Mouse (Mus musculus) cerebral cortex, adult 2 months (tissue): Measurements from ENCODE around the gene Creg2.

Experiments
- WGBS: fragments of 180-500 bp; shearing (Covaris S2); methylation state at CpG from one replicate; pipeline ENCODE4 v1.1.7; 2018; 5-methylcytosine and 5-hydroxymethylcytosine counted together

Creg2 gene

DNA sequence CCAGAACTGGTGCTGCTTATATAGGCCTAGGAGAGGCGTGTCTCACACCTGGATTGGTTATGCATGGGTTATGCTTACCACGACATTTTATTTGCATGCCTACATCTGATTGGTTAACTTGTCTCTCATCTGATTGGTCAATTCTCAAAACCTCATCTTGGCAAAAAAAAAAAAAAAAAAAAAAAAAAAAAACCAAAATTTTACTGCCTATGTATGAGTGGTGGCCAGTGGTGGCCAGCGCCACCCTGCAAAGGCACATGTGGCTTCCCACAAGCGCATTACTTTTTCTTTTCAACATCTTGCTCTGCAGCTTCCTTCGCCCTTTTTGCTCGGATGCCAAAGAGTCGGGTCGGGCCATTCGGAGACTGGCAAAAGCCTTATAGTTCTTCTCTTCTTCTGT is 54.1 kb downstream of the Creg2 start:
- WGBS: 92% methylated on average over 9 of the region's 9 CpGs

DNA sequence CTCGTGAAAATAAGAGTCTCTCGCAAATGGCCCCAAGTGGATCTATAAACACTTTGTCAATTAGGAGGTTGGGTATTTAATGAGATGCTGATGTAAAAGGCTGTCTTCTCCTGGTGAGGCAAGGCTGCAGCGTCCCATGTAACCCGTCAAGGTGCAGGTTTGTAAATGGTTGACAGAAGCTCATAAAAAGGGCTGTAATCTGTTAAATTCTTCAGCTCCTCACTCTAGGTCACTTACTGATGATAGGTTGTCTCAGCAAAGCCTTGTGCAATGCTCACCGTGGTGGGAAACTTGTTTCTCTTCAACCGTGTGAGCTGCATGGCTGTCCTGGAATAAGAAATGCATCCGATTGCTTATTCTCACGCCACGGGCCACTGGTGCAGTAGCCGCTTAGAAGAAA is 57.4 kb downstream of the Creg2 start:
- 87% methylated on average over 10 of the region's 10 CpGs for WGBS

DNA sequence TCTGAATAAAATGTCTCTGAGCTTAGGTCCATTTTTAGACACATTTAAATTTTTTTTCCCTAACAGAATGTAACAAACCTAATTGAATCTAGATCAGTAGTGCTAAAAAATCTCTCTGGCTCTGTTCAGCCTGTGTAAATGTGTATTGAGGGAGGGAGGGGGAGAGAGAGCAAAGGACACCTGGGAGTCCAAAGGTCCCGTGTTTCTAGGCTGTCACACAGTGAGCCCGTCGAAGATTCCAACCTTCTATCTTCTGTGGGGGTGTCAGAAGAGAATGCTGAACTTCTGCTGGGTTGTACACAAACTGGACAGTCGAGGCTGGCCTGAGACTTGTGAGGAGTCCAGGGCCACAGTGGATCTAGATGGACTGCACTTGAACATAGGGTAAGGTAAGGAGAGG is 59.2 kb downstream of the Creg2 start:
- WGBS: 82% methylated on average over 4 of the region's 4 CpGs

DNA sequence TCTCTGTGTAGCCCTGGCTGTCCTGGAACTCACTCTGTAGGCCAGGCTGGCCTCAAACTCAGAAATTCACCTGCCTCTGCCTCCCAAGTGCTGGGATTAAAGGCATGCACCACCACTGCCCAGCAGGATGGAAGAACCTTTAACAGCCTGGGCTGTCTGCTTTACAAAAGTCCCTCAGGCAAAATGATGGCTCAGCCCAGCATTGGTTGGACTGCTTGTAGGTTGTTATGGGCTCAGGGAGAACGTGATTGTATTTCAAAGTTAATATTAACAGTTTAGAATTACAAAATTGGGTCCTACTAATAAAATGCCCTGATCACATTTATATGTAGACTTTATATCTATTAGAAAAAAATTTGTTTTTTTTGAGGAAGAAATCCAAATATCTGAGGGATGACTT is 59.7 kb downstream of the Creg2 start:
- 73% methylated on average over 1 of the region's 1 CpGs for WGBS

DNA sequence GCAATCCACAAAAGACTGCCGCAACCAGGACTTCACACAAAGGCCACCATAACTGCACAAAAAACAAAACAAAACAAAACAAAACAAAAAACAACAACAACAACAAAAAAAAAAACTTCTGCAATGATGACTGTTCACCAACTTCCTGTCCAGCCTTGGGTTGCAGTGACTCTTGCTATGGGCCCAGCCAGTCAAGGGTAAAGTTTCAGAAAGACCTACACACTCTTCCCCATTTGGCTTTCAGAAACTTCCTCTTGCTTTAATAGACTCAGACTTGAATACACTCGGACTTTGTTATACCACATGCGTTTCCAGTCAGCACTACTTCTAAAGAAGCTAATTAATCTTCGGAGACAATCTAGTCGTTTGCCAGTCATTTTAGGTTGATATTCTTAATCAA is 61.1 kb downstream of the Creg2 start:
- WGBS: 69% methylated on average over 5 of the region's 5 CpGs

DNA sequence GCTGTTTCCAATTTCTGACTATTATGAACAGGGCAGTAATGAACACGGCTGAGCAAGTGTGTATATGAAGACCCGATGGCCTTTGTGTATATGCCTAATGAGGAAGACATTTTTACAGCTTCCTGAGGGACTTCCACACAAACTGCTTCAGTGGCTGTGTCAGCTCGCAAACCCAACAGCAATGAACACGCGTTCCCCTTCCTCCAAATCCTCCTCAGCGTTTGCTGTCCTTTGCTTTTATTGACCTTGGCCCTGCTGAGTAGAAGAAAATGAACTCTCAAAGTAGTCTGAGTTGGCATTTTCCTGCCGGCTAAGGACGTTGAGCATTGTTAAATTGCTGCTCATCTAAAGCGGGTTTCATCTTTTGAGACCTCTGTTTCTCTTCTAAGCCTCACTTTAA is 65.9 kb downstream of the Creg2 start:
- 79% methylated on average over 9 of the region's 9 CpGs for WGBS

DNA sequence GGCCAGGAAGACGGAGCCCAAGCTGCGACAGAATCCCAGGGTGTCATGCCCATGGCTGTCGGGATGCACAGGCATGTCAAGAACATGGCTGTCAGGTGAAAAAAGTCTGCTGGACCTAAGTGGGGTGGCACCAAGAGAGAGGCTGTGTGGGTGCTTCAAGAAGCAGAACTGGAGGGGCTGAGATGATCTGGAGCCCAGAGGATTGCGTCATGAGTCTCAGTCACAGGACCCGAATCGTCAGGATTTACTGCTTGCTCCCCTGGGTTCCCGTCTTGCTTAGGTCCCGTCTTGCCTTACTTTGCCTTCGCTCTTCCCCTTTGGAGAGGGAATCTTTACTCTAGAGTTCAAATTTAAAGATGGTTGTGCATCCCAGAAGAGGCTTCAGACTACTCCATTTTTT is 68.1 kb downstream of the Creg2 start:
- 92% methylated on average over 9 of the region's 9 CpGs for WGBS

DNA sequence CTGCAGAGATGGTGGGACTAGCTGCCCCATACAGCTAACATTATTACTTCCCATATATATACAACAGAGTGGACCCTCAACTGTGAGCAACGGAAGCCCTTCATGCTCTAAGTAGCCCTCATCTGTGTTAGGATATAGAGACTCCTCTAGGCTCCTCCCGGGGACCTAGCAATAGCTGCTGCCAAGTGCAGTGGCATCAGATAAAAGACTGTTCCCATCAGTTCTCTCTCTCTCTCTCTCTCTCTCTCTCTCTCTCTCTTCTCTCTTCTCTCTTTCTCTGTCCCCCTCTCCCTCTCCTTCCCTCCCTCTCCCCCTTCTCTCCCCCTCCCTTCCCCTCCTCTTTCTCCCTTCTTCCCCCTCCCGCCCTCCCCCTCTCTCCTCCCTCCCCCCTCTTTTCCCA is 70.1 kb downstream of the Creg2 start:
- 56% methylated on average over 2 of the region's 3 CpGs for WGBS

DNA sequence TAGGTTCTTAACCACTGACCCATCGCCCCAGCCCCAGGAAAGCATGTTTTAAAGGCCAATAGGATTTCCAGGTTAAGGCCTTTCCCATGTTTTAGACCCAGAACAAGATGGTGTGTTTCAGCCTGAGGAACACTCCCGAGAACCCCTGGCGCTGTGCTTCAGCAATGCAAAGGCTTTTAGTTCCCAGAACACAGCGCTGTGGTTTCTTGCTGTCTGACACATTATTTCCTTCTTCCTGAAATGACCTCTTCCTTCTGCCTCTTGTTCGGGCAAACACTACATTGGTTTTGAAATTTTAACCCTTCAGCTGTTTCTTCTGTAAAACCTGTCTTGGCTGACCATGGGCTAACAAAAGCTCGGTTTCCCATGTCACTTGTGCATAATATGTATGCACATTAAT is 72.1 kb downstream of the Creg2 start:
- WGBS: 86% methylated on average over 6 of the region's 6 CpGs

DNA sequence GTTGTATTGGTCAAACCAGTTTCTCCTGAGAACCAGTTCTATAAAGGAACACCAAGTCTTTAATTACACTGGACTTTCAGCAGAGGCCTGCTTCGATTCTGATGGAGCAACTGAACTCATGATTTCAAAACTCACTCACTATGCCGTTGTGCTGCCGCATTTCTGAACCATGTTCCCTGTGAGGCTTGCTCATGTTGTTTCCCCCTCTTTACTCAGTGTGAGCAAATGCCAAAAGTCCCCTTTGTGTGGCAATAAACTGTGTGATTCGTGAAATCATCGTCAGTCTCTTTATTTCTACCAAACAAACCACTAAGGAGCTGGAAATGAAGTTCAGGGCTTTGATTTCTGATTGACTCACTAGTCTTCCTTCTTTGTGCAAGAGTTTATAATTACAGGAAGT is 72.8 kb downstream of the Creg2 start:
- 87% methylated on average over 5 of the region's 5 CpGs for WGBS

DNA sequence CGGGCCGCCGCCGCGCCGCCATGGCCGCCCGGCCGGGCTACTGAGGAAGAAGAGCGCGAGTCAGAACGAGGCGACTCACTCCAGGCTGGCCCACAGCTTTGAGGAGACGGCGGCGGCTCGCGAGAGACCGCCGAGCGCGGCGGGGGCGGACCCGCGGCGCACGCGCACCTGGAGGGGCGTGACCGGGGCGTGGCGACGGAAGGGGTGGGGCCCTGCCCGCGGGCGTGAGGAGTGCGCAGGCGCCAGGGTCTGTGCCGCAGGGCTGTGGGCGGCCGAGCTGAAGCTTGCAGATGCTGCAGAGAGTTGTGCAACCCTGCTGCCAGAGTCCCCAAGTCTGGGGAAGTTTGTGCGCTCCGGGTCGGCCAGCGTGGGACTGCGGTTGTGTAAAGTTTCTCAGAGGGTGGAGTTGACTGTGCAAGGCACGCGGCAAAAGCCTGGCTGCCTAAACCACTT is 74.0 kb downstream of the Creg2 start, which contains the start of gene Rnf149:
Rnf149 (minus strand) TSS at position 153 of the 453 bp plus-strand sequence.
- WGBS: under 1% methylated on average over 48 of the region's 49 CpGs

DNA sequence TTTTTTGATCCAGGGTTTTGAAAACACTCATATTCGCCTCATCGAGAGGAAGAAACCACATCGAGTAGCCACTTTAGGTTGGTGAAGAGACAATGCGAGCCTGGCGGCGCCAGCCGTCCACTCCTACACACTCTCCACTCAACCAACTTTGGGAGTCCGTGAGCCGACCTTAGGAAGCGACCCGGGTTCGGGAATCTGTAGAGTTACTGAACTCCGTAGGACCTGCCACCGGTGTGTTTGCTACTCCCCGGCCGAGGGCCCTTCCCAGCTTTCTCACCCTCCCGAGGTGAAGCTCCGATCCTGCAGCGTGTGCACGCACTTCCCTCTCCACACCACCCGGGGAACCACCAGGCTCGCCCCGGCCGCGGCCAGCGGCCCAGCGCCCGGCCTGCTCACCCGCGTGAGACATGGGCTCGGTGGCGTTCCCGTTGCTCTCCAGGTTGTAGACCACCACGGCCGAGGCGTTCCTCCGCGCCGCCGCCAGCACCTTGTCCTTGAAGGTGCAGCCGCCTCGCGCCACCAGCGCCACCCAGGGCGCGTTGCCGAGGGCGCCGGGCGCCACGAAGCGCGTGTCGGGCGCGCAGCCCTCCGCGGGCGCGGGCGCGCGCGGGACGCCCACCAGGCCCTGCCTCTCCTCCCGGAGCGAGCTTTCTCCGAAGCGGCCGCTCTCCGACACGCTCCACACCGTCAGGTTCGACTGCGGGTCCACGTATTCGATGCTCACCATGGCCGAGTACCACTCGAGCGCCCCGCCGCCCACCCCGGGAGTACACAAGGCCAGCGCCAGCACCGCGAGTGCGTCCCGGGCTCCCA is 74.6 kb downstream of the Creg2 start:
- WGBS: under 1% methylated on average over 88 of the region's 88 CpGs

DNA sequence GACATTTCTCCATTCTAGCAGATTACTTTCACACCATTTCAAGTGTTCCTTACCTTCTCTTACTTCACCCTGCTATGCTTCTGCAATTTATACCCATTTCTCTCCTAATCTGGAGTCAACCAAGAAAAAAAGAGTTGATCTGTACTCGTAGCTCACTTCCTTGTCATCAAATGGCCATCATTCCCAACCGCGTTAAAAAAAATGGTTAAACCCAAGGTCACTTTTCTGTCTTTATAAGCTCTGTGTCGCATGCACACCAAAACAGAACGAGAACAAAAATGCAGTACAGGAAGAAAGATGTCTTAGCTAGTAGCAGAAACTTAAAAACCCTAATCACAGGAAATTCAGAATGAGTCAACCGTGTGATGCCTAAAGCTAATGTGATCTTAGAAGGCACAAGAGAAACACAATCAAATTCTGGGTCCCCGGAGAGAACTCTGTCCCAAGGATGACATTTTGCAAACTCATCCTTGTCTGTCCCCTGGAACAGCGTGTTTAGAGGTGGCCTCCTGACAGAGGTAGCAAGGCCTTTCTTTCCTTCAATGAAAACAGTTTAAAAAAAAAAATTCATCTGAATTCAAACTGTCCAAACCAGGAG is 75.4 kb downstream of the Creg2 start:
- WGBS: 22% methylated on average over 8 of the region's 8 CpGs

DNA sequence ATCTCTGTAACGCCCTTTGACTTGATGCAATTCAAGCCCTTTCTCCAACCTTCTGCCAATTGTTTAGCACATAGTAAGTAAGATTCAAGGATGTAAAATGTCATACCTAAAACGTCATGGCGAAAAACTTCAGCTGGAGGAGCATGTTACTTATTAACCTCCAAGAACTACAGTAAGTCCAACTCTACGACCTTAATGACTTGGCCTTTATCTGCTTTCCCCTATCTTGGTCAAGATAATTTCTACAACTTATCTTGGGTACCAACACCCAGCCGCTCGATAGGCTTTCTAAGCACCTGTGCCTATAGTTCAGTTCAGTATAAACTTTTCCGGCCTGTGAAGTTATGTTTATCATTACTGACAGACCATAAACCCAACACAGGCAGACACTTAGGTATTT is 77.4 kb downstream of the Creg2 start:
- WGBS: 95% methylated on average over 7 of the region's 7 CpGs

DNA sequence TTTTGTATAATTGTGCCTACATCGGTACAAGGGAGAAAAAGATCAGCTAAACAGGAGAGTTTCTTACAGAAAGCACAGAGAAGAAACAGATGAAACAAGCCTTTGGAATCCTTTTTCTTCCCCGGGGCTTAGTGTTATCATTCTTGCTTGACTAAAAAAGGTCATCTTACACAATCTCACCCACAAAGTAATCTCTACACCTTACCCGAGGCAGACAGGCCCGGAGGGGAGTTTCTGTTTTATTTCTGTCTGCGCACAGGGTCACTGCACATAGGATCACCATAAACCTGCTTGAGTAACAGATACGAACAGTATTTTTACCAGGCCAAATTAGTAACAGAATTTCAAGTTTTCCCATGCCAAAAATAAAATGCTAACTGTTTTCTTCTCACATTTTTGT is 79.6 kb downstream of the Creg2 start:
- WGBS: 54% methylated on average over 6 of the region's 6 CpGs
